Mouse (Mus musculus) lung, postnatal 0 days (tissue): ENCODE measurements at regions not wholly inside any gene's neighbourhood (a gene's known extent, or its start where the extent isn't known, plus 50 kb on each side); places are given as distances from the start of the nearest gene placed in this dataset.

Source experiments
- ATAC-seq: fragments of 200-750 bp; cut with Nextera tagmentation; 2 replicates; pipeline ENCODE4 v1.8.0; 2017; ENCODE audit warnings: moderate library complexity
- DNase-seq: peaks from one replicate; pipeline ENCODE4 v3.0.0-alpha.2; 2016; ENCODE audit warnings: low spot score
- H3K27ac ChIP-seq: fragments of 300-500 bp; sonication (generic); 2 replicates; pipeline ENCODE4 v1.5.1; 2014; ENCODE audit warnings: antibody characterized with exemption, mild to moderate bottlenecking, low read length, mixed read lengths
- H3K27me3 ChIP-seq: fragments of 300-500 bp; sonication (generic); replicated peaks from 2 replicates; pipeline ENCODE4 v1.6.1; 2014; ENCODE audit warnings: low read length, mixed read lengths; ENCODE audit not compliant: insufficient read depth
- H3K36me3 ChIP-seq: fragments of 300-500 bp; sonication (generic); 2 replicates; pipeline ENCODE4 v1.6.1; 2014; ENCODE audit warnings: low read length, mixed read lengths; ENCODE audit not compliant: insufficient read depth
- H3K4me1 ChIP-seq: fragments of 300-500 bp; sonication (generic); 2 replicates; pipeline ENCODE4 v1.6.1; 2014; ENCODE audit warnings: antibody characterized with exemption, low read depth, low read length, mixed read lengths; ENCODE audit not compliant: insufficient read depth
- H3K4me2 ChIP-seq: fragments of 300-500 bp; sonication (generic); replicated peaks from 2 replicates; pipeline ENCODE4 v1.6.1; 2014; ENCODE audit warnings: low read depth, mild to moderate bottlenecking, low read length, moderate library complexity, mixed read lengths
- H3K4me3 ChIP-seq: fragments of 300-500 bp; sonication (generic); 2 replicates; pipeline ENCODE4 v1.5.1; 2014; ENCODE audit warnings: low read depth, low read length
- H3K9ac ChIP-seq: fragments of 300-500 bp; sonication (generic); replicated peaks from 2 replicates; pipeline ENCODE4 v1.6.1; 2014; ENCODE audit warnings: low read depth, mild to moderate bottlenecking
- H3K9me3 ChIP-seq: fragments of 300-500 bp; sonication (generic); 2 replicates; pipeline ENCODE4 v1.6.1; 2016; ENCODE audit warnings: low read length, mixed read lengths
- CTCF ChIP-seq: IDR thresholded peaks from 2 replicates; pipeline ENCODE4 v1.5.1; 2016; ENCODE audit warnings: antibody characterized with exemption, mild to moderate bottlenecking
- EP300 ChIP-seq: IDR thresholded peaks from 2 replicates; pipeline ENCODE4 v1.6.1; 2016; ENCODE audit warnings: antibody characterized with exemption, mild to moderate bottlenecking, control low read depth
- WGBS: fragments of 180-500 bp; shearing (Covaris S2); extraction: QIAGEN DNeasy Blood & Tissue Kit; methylation state at CpG from one replicate; pipeline ENCODE4 v1.1.7; 2014; 5-methylcytosine and 5-hydroxymethylcytosine counted together

- Histone ChIP-seq H3K9me3 (no peaks in the 10 kb centered on the region), H3K4me1 (no peaks in the 10 kb centered on the region), H3K4me3 (no peak overlapping the region), H3K4me2 (no peak overlapping the region), H3K9ac (no peak overlapping the region), H3K27ac (no peak overlapping the region), H3K27me3 (no peaks in the 10 kb centered on the region), H3K36me3 (no peaks in the 10 kb centered on the region)
- TF ChIP-seq CTCF (no peak), EP300 (no peak)
- ATAC-seq (no peak), DNase-seq (no peak)
- 66% methylated on average over 4 of the region's 4 CpGs for WGBS
Measured at GRCm38 (mm10) chr1:185096741-185097140, 97.4 kb upstream of the Mark1 start.

GRCm38 (mm10) chr1:185092757-185093156, 93.4 kb upstream of the Mark1 start:
- no peaks in the 10 kb centered on the region for H3K27me3 ChIP-seq
- no peak overlapping the region for H3K9ac ChIP-seq
- H3K27ac ChIP-seq: no peak overlapping the region
- no peak for DNase-seq
- H3K4me1 ChIP-seq: no peaks in the 10 kb centered on the region
- no peaks in the 10 kb centered on the region for H3K9me3 ChIP-seq
- ATAC-seq: no peak
- H3K4me2 ChIP-seq: no peak overlapping the region
- TF ChIP-seq EP300 (no peak), CTCF (no peak)
- no peaks in the 10 kb centered on the region for H3K36me3 ChIP-seq
- H3K4me3 ChIP-seq: no peak overlapping the region
- 82% methylated on average over 5 of the region's 5 CpGs for WGBS

DNA sequence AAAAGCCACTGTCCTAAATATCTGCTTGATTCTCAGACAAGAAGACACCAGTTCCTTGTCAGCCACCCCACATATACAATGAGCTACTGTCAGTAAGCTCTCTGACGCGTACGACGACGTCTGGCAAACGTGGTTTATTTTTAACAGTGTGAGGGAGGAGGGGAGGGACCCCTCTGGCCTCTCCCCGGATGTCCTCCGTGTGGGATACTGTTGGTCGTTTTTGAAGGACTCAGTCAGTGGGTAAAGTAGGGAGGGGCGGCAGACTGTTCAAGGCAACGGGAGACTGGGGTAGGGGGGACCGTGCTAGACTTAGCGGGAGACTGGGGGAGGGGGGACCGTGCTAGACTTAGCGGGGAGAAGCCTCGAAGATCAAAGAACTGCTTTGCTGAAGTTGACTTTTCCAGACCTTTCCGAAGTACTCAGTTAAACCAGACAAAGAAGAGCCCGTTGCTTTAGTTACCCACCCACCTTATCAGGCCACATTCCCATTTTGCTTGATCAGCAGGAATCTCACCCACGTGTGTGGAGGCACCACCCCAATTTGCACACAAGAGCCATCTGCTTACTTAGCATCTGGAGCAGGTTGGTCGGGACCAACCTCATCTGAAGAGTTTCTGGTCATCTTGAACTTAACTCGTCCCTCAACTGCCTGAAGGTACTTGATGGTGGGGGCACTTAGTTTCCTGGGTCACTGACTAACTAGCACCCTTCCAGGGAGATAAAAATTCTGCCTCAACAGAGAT, 92.6 kb upstream of the Mark1 start:
- Histone ChIP-seq H3K4me1 (no peaks in the 10 kb centered on the region), H3K4me3 (no peak overlapping the region), H3K9me3 (no peaks in the 10 kb centered on the region), H3K4me2 (no peak overlapping the region), H3K36me3 (no peaks in the 10 kb centered on the region), H3K9ac (no peak overlapping the region), H3K27me3 (no peaks in the 10 kb centered on the region), H3K27ac (no peak overlapping the region)
- DNase-seq (peak; percentile 71), ATAC-seq (peak; percentile 87)
- TF ChIP-seq CTCF: no peak
- TF ChIP-seq EP300: no peak
- WGBS: 12% methylated on average over 19 of the region's 21 CpGs

DNA sequence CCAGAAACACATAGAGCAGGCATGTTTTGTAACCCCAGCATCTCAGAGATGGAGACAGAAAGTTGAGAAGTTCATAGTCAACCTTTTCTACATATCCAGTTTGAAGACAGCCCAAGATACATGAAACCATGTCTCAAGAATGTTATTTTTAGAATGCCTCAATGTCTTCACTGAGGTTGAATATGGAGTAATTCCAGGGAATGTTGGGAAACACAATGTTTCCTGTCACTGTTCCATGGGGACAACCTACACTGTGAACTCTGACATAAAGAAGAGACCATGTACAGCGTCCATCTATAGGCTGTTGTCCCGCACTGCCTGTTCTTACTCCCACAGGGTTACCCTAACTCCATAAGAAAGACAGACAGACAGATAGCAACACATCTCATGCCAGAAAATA, 89.8 kb upstream of the Mark1 start:
- 0 out of 2 replicates have a peak, but pooled peaks have one; percentile 24 for ATAC-seq

DNA sequence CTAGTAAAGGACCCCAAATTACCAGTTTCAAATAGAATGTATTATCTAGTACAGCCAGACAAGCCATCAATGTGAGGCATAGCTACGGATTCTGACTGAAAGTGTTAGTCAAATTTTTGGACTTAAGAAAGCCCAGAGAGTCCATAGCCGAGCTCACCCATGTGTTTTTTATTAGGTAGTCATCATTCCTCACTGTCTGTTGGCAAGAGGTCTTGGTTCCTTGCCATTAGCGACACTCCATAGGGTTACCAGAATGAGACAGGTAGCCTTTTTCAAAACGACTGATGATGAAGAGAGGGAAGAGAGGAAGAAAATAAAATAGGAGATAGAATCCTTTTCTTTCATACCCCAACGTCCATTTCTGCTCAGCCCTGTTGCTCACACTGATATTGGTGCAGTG, 83.8 kb upstream of the Mark1 start:
- Histone ChIP-seq H3K4me2 (no peak overlapping the region), H3K27me3 (no peaks in the 10 kb centered on the region), H3K4me1 (no peaks in the 10 kb centered on the region), H3K36me3 (no peaks in the 10 kb centered on the region), H3K9ac (no peak overlapping the region), H3K4me3 (no peak overlapping the region), H3K9me3 (no peaks in the 10 kb centered on the region), H3K27ac (no peak overlapping the region)
- DNase-seq (no peak), ATAC-seq (no peak)
- TF ChIP-seq CTCF (no peak), EP300 (no peak)
- 71% methylated on average over 5 of the region's 5 CpGs for WGBS

More for the DNA sequence above, 89.8 kb upstream of the Mark1 start:
- 79% methylated on average over 2 of the region's 2 CpGs for WGBS
- no peak overlapping the region for H3K27ac ChIP-seq
- H3K36me3 ChIP-seq: no peaks in the 10 kb centered on the region
- H3K9me3 ChIP-seq: no peaks in the 10 kb centered on the region
- H3K4me3 ChIP-seq: no peak overlapping the region
- DNase-seq: peak; percentile 48
- H3K27me3 ChIP-seq: no peaks in the 10 kb centered on the region
- H3K9ac ChIP-seq: no peak overlapping the region
- TF ChIP-seq CTCF (no peak), EP300 (no peak)
- no peaks in the 10 kb centered on the region for H3K4me1 ChIP-seq
- no peak overlapping the region for H3K4me2 ChIP-seq

DNA sequence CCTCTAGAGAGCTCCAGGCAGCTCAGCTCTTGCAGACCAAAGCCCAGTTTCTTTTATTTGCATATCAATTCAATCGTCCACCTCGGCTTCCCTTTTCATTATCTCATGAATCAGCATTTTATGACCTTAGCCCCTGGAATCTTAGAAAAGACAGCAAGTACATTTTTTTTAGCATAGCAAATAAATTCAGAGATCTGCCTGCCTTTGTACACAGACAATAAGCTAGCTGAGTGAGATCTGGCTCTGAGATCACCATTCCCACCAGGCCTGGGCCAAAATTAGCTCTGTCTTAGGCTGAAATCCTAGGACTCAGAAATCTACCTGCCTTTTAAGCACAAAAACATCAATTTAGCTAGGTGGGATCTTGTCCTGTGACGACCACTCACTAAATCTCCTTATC, 80.7 kb upstream of the Mark1 start:
- Histone ChIP-seq H3K4me1 (no peaks in the 10 kb centered on the region), H3K9me3 (no peaks in the 10 kb centered on the region), H3K27me3 (no peaks in the 10 kb centered on the region), H3K4me3 (no peak overlapping the region), H3K4me2 (no peak overlapping the region), H3K27ac (no peak overlapping the region), H3K9ac (no peak overlapping the region), H3K36me3 (no peaks in the 10 kb centered on the region)
- 39% methylated on average over 3 of the region's 3 CpGs for whole genome bisulfite sequencing
- DNase-seq: no peak
- ATAC-seq: no peak
- no peak for TF ChIP-seq EP300
- no peak for TF ChIP-seq CTCF
